Mouse (Mus musculus): ENCODE data around the gene Sstr5.

The Sstr5 gene

DNA sequence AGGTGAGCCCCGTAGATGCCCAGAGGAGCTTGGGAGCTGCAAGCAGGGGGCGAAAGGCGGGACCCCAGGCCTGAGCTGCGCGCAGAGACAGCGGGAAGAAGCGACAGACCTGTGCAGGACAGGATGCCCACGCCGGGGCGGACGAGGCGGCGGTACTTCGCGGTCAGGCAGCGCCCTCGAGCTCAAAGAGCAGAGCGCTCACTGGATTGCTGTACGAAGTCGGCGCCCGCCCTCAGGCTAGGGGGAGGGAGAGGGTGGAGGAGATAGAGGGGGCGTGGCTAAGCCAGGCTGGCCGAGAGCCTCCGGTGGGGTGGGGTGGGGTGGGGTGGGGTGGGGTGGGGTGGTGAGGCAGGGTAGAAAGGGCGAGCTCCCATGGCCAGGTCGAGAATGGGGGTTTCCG is at the start of gene Sstr5:
Sstr5 (minus strand) TSS at position 276 of the 400 bp plus-strand sequence.
- DNase-seq, result no peak

DNA sequence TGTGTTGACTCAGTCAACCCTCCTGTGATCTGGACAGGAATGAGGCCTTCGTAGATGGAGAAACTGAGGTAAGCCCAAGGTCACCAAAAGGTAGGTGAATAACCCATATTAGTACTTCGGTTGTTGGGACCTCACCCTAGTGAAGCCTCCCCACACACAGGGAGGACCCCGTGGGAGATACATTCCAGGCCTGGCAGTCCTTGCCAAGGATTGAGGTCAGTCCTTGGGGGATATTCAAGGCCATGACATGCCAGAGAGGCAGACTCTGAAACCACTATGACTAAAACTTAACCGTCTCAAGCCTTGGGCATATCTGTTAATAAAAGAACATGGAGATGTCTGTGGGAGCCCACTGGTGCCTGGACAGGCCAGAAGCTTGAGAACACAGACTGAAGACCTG is 44.7 kb upstream of the Sstr5 start:
- no peak for DNase-seq

DNA sequence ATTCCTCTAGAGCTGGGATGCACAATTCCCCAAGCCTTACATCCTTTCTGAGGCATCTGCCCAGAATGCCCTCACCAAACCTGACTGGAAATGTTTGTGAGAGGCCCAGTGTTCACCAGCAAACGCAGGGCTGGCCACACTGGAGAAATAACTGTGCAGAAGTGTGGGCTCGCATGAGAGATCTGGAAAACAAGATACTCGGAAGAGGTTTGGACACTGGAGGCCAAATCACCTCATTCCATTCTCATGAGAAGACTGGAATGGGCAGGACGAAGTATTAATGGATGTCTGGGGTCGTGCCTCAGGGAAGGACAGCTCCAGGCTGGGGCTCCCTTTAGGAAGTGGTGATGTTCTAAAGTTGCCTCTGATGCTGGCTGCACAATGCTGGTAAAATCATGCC is 43.6 kb upstream of the Sstr5 start:
- DNase-seq, result no peak

GRCm38 (mm10) chr17:25538945-25539875 is 42.1 kb upstream of the Sstr5 start:
- DNase-seq, result peak; percentile 4

DNA sequence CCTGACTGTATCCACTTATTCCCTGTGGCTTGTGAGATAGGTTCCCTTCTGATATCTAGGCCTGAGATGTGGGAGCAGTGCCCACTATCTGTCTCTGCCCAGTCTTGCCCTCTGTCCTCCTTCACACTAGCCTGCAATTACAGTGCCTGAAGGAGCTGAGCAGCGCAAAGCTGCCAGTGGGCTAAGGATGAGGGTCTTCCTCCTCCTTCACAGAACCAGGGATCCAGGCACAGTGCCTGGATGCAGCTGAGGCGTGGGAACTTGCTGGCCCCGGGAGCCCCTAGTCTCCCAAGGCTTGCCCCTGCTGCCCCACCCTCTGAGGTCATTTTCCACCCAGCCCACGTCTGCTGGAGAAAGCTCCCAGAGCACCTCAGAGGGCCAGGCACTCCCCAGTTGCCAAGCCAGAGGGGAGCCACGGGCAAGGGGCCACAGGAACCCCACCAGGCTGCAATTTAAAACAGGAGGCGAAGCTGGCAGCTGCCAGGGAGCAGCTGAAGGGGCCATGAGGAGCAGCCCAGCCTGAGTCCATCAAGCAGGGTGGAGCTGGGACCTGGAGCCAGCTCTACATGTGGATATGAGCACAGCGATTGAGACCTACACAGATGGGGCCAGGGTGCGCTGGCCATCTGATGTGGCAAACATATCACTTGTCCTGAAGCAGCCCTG is 33.4 kb upstream of the Sstr5 start:
- DNase-seq, result no peak

- no peak for DNase-seq
Measured at GRCm38 (mm10) chr17:25522080-25522479, 25.0 kb upstream of the Sstr5 start.

GRCm38 (mm10) chr17:25520492-25520891 is 23.4 kb upstream of the Sstr5 start:
- DNase-seq, result no peak

GRCm38 (mm10) chr17:25519511-25519910 is 22.4 kb upstream of the Sstr5 start:
- DNase-seq, result no peak

DNA sequence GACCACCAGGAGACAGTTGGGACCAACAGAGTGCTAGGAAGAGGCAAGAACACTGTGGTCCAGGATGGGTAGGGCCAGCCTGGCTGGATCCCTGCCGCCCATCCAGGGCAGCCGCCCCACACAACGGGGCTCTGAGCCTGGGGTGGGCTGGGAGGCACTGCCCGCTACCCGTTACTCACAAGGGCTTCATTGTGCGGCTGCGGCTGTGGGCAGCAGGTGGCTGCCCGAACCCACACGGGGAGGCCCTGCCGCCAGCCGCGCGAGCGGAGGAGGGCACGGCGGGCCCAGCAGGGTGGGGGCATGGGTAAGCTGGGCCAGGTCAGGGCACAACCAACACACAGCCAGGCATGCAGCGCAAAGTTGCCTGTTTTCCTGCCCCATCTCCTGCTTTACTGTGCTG is 21.1 kb upstream of the Sstr5 start:
- DNase-seq, result no peak

- DNase-seq, result no peak
Measured at GRCm38 (mm10) chr17:25516315-25516714, 19.2 kb upstream of the Sstr5 start.

DNA sequence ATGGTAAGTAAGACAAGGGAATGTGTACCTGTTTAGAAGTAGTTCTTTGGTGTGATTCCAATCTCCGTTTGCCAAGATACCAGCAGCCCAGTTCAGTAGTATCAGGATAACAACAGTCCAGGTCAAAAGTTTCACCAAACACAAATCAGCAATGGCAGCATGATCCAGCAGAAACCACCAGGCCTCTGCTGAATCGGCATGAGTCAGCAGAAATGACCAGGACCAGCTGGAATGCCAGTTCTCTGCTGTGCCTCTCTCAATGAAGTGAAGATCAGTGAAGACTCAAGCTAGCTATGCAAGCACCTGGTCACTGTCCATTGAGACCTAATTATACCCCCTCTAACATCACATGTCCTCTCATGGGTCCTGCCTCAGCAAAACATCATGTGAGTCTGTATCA is 17.0 kb upstream of the Sstr5 start:
- DNase-seq, result no peak

DNA sequence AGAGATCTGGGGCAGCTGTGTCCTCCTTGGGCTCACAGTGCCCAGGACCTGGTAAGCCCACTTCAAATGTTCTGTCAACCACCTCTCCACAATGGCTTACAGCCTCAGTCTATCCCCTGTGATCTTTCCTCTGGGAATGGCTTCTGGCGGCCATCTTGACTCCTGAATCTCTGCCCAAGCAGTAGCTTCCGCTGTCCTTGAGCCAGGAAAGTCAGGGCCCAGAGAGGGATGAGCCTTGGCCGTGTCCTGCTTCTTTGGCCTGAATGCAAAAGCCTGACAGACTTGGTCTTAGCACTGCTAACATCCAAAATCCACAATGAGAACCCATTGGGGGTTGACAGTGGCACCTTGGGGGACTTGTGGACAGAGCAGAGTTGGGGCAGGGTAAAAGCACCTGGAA is 14.8 kb upstream of the Sstr5 start:
- no peak for DNase-seq

DNA sequence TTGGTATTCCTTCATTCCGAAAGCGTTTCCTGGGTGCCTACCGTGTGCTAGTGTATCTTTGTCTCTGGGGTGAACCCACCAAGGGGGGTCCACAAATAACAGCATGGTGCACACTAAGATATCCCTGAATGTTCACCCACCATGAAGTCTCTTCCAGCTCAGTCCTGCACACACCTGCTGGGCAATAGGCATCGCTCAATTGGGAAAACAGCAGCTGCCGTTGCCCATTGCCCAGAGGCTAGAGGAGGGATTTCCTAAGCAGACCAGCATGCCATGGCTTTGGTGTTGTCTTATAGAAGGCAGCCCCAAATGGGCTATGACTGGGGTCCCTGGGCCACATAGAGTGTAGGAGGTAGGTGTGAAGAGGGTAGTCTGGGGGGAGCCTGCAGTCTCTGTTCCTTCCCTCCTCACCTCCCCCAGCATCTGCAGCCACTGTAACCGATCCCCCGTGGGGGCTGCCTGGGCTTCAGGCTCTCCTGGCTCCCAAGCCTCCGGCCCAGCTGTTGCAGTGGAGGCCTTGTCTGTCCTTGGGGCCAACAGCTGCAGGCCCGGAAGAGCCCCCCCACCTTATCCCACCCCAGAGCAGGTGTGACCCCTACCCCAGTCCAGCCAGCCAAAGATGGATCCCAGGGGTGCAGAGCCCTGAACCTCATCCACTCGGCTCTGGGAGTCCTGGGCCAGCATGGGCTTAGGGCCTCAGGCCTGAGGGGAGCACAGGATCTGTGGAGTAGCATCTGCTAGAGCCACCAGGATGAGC is 13.2 kb upstream of the Sstr5 start:
- no peak for DNase-seq

DNA sequence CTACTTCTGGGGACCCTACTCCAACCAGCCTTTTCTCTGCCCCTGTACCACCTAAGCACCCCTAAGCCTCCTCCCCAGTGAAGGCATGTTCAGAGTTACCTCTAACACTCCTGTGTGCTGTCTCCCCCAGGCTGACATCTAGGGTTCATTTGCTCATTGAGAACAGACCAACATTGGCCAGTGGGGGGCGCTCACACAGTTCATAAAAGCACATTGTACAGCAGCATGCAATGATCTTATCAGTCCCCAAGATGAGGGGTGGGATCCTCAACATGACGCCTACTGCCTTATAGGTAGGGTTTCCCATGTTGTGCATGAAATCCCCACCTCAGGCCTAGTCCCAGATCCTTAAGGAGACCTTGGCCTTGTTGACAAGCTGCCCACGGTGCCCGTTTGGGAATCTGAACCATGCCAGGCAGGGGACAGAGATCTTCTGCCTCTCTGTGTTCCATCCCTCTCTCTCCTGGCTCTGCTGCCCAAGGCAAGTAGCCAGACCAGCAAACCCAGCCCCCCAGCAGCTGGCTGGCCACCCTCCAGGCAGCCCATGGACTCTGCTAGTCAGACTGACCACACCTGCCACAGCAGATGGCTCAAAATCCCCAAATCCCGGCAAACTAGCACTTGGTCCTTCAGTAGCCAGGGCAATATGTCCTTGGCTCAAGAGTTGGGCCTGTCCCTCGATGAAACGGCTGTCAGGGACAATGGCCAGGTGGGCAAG is 11.9 kb upstream of the Sstr5 start:
- DNase-seq, result no peak

DNA sequence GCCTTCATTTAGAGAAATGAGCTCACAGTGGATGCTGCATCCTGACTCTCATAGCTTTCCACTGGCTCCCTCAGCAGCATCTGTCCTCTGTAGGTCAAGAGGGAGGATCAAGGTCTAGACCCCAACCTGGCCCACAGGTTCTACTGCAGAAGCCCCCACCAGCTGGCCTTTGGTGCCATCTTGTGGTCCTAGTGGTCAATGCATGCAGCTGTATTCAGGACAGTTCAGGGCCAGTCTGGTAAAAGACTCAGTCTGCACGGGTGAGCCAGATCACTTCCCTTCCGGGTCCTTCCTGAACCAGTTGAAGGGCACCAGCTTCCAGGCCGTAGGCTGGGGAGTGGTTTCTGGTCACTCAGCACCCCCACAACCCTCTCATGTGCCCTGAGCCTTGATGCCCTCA is 10.7 kb upstream of the Sstr5 start:
- DNase-seq, result peak; percentile 25

DNA sequence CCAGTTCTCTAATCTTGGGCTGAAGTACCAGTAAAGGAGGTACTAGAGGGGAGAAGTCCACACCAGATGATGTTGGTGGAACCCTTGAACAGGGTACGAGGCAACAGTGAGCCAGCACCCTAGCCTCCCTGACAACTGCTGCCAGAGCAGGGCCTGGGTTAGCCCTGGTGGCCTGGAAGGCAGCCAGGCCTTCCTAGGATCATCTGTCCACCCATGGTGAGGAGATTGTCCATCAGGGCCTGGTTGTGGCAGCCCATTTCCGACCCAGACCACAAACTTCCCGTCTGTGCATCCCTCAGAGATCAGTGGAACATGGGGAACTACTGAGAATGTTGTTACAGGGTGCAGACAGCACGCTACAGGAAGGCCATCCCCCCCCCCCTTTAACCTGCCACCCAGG is 5.5 kb upstream of the Sstr5 start:
- no peak for DNase-seq

- DNase-seq, result no peak
Measured at GRCm38 (mm10) chr17:25482092-25482491, 15.0 kb downstream of the Sstr5 start.

- no peak for DNase-seq
Measured at GRCm38 (mm10) chr17:25480820-25481219, 16.3 kb downstream of the Sstr5 start.

- DNase-seq, result no peak
Measured at GRCm38 (mm10) chr17:25480152-25480551, 16.9 kb downstream of the Sstr5 start.

DNA sequence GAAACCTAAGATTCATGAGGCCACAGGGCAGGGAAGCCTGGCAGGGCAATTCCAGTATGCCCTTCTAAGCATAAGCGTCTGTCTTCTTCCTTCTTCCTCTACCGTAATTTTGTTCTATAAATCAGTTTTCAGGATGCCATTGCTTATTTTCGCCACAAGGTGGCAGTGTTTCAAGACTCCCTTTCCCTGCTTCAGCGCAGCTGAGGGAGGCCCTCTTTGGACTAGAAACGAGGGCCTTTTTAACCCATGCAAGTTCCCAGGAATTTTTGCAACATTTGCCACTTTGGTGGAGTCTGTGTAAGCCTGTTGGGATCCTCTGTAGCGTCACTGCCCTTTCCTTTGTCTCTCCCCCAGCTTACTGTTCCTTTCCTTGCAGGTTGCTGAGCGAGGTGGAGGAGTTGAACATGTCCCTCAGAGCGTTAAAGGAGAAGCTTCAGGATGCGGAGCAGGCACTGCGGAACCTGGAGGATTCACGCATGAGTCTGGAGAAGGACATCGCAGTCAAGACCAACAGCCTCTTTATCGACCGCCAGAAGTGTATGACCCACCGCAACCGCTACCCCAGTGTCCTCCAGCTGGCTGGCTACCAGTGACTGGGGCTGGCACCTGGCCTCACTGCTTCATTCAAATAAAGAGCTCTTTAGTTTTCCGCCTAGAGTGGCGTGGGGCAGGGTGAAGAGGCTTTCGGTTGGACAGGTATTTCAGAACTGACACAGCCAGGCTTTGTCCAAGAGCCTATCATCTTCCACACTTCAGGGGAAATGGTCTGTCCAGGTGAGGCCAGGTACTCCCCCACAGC is 20.9 kb downstream of the Sstr5 start:
- no peak for DNase-seq

- peak; percentile 61 for DNase-seq
Measured at GRCm38 (mm10) chr17:25474330-25475077, 22.6 kb downstream of the Sstr5 start.

Data from kidney, adult 11 months (tissue).